Mouse (Mus musculus) testis, postnatal 10 days (tissue): Measurements from ENCODE around the gene Ndufs8.

Source experiments
- DNase-seq: peaks from one replicate; pipeline ENCODE4 v3.0.0; 2021; ENCODE audit warnings: low spot score

Ndufs8 gene

GRCm38 (mm10) chr19:3930262-3931057, 17.9 kb upstream of the Ndufs8 start:
- DNase-seq, result no peak

GRCm38 (mm10) chr19:3929211-3929941, 16.8 kb upstream of the Ndufs8 start, which contains the start of gene Aldh3b1:
Gene Aldh3b1 (minus strand): TSS chr19:3929808.
- DNase-seq, result peak; percentile 96

GRCm38 (mm10) chr19:3928779-3929178, 16.2 kb upstream of the Ndufs8 start:
- no peak for DNase-seq

GRCm38 (mm10) chr19:3927989-3928388, 15.4 kb upstream of the Ndufs8 start:
- no peak for DNase-seq

- no peak for DNase-seq
These were observed 14.1 kb upstream of the Ndufs8 start for GRCm38 (mm10) chr19:3926685-3927084.

- DNase-seq, result no peak
These were observed 13.7 kb upstream of the Ndufs8 start for GRCm38 (mm10) chr19:3926279-3926678.

GRCm38 (mm10) chr19:3925859-3926258, 13.3 kb upstream of the Ndufs8 start:
- no peak for DNase-seq

GRCm38 (mm10) chr19:3924868-3925267, 12.3 kb upstream of the Ndufs8 start:
- no peak for DNase-seq

- DNase-seq, result no peak
These were observed 11.6 kb upstream of the Ndufs8 start for GRCm38 (mm10) chr19:3924190-3924589.

- no peak for DNase-seq
These were observed 11.0 kb upstream of the Ndufs8 start for GRCm38 (mm10) chr19:3923586-3923985.

GRCm38 (mm10) chr19:3922661-3923371, 10.2 kb upstream of the Ndufs8 start:
- no peak for DNase-seq

GRCm38 (mm10) chr19:3919928-3920327, 7.4 kb upstream of the Ndufs8 start:
- no peak for DNase-seq

GRCm38 (mm10) chr19:3916727-3917126, 4.2 kb upstream of the Ndufs8 start:
- DNase-seq, result no peak

- no peak for DNase-seq
These were observed 2.0 kb upstream of the Ndufs8 start for GRCm38 (mm10) chr19:3914535-3914934.

GRCm38 (mm10) chr19:3913692-3914091, 1.1 kb upstream of the Ndufs8 start:
- no peak for DNase-seq

- no peak for DNase-seq
These were observed 2.4 kb downstream of the Ndufs8 start for GRCm38 (mm10) chr19:3910206-3910605.

- no peak for DNase-seq
These were observed 4.5 kb downstream of the Ndufs8 start for GRCm38 (mm10) chr19:3907876-3908660.

GRCm38 (mm10) chr19:3906795-3907786, 5.5 kb downstream of the Ndufs8 start, which contains the start of gene Tcirg1:
Gene Tcirg1 (minus strand): TSS chr19:3907133.
- peak; percentile 83 for DNase-seq

- peak; percentile 46 for DNase-seq
These were observed 6.2 kb downstream of the Ndufs8 start for GRCm38 (mm10) chr19:3906326-3906725.

- peak; percentile 46 for DNase-seq
These were observed 7.2 kb downstream of the Ndufs8 start for GRCm38 (mm10) chr19:3905261-3905969.
